Mouse (Mus musculus) limb, embryonic 12.5 days (tissue): ENCODE data around the gene Ablim1. TPM values are rescaled to one million over a fixed set of nuclear protein-coding genes. Genes with fewer than 3 reads are reported as not detected.

ENCODE experiments used
- ATAC-seq: fragments of 200-750 bp; cut with Nextera tagmentation; 2 replicates; pipeline ENCODE4 v1.8.0; 2017; ENCODE audit warnings: low read depth, moderate TSS enrichment; ENCODE audit not compliant: insufficient number of reproducible peaks, insufficient read depth, low FRiP score, low TSS enrichment
- H3K27ac ChIP-seq: fragments of 300-500 bp; sonication (generic); 2 replicates; pipeline ENCODE4 v1.5.1; 2016; ENCODE audit warnings: mild to moderate bottlenecking, moderate library complexity
- H3K27me3 ChIP-seq: fragments of 300-500 bp; sonication (generic); 2 replicates; pipeline ENCODE4 v1.6.1; 2016; ENCODE audit warnings: mild to moderate bottlenecking, moderate library complexity
- H3K36me3 ChIP-seq: fragments of 300-500 bp; sonication (generic); 2 replicates; pipeline ENCODE4 v1.6.1; 2016; ENCODE audit warnings: mild to moderate bottlenecking, moderate library complexity
- H3K4me1 ChIP-seq: fragments of 300-500 bp; sonication (generic); replicated peaks from 2 replicates; pipeline ENCODE4 v1.6.1; 2016
- H3K4me2 ChIP-seq: fragments of 300-500 bp; sonication (generic); 2 replicates; pipeline ENCODE4 v1.6.1; 2016; ENCODE audit warnings: mild to moderate bottlenecking, moderate library complexity
- H3K4me3 ChIP-seq: fragments of 300-500 bp; sonication (generic); replicated peaks from 2 replicates; pipeline ENCODE4 v1.5.1; 2016; ENCODE audit warnings: mild to moderate bottlenecking
- H3K9ac ChIP-seq: fragments of 300-500 bp; sonication (generic); replicated peaks from 2 replicates; pipeline ENCODE4 v1.6.1; 2016; ENCODE audit warnings: mild to moderate bottlenecking, moderate library complexity
- H3K9me3 ChIP-seq: fragments of 300-500 bp; sonication (generic); 2 replicates; pipeline ENCODE4 v1.6.1; 2016; ENCODE audit warnings: mild to moderate bottlenecking, moderate library complexity
- WGBS: fragments of 180-500 bp; shearing (Covaris S2); methylation state at CpG from one replicate; pipeline ENCODE4 v1.1.7; 2016; 5-methylcytosine and 5-hydroxymethylcytosine counted together
- polyA plus RNA-seq: library from polyadenylated mRNA; unstranded; fragments of >200 nt; fragmentation: Nextera tagmentation; extraction: Ambion mirVana; gene quantifications from 2 replicates; pipeline ENCODE4 v1.2.1, GENCODE M21; 2016

Gene Ablim1
- polyA plus RNA-seq, 1 experiment from 2014 or later: 22.1 TPM

DNA sequence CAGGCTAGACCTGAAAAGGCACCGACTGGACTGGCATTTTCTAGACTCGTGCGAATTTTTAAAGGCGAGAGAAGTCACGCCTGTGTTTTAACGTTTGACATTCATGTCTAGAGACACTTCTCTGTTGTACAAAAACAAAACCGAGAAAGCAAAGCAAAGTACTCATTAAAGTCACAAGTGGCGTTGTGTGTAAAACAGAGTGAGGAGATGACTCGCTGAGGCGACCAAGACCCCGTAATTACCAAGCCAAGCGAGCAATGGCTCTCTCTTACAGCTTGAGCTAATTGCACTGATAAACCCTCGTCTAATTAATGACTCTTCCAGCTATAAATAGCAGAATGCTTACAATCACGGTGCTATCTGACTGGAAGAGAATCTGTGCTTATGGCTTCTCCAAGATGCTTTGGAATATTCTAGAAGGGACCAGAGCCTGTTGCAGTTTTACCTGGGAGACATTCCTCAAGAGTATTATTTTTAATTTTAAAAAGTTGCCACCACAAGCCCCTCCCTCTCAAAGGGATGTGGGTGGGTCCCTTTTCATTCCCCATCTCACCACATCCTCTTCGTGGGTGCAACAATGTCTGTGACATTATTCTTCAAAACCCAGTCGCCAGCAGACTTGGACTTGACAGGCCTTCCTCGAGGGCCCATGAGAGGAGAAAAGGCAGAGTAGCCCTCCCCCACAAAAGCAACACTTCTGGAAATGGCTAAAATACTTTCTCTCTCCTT lies 232.1 kb downstream of the Ablim1 start:
- Histone ChIP-seq H3K27ac (no peak overlapping the region), H3K4me2 (no peak overlapping the region), H3K27me3 (peaks cover 3% of the 10 kb centered on the region; the same call in 1 of the 2 replicates), H3K9me3 (peaks cover 4% of the 10 kb centered on the region; the same call in 1 of the 2 replicates), H3K4me3 (no peak overlapping the region), H3K4me1 (peaks cover 30% of the 10 kb centered on the region), H3K36me3 (no peaks in the 10 kb centered on the region), H3K9ac (no peak overlapping the region)
- WGBS: 56% methylated on average over 17 of the region's 17 CpGs
- ATAC-seq: no peak

DNA sequence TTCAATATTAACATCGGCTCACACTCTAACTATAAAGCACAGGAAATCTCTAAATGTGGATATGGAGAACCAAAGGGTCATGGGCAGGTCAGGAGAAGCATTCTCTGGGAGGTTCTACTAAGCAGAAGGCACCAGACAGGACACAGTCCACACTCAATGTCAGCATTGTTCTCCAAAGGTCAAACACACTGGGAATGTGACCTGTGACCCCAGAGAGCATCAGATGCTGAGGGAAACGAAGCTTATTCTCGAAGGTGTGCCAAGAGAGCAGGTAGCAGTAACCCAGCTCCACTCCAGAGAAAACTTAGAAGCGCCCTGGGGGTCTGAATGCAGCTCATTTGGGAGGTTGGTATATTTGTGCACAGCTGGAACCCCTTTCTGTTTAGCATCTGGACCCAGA lies 233.2 kb downstream of the Ablim1 start:
- Histone ChIP-seq H3K4me3 (no peak overlapping the region), H3K36me3 (no peaks in the 10 kb centered on the region), H3K27me3 (peaks cover 8% of the 10 kb centered on the region), H3K9me3 (peaks cover 4% of the 10 kb centered on the region; the same call in 1 of the 2 replicates), H3K27ac (peak overlapping the region; percentile 42; the same call in 1 of the 2 replicates), H3K4me2 (no peak overlapping the region), H3K4me1 (peaks cover 31% of the 10 kb centered on the region), H3K9ac (no peak overlapping the region)
- 36% methylated on average over 4 of the region's 4 CpGs for WGBS
- no peak for ATAC-seq

DNA sequence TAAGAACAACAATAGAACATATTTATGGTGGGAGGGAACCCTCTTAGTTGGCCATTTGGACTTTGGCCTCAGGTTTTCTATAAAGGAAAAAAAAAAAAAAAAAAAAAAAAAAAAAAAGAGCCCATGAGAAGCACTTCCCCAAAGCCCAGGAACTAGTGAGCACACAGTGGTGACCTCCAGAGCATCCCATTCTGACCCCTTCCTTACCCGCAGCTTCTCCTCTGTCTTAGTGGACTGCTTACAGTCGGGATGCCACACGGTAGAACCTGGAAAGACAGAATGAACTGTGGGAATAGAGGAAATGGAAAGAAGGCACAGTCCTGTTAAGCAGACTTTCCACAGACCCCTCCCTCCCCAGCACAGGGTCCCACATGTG lies 235.1 kb downstream of the Ablim1 start:
- no peak overlapping the region for H3K9ac ChIP-seq
- WGBS: 92% methylated on average over 3 of the region's 3 CpGs
- peaks cover 16% of the 10 kb centered on the region for H3K27me3 ChIP-seq
- no peak overlapping the region for H3K4me3 ChIP-seq
- ATAC-seq: no peak
- no peaks in the 10 kb centered on the region for H3K9me3 ChIP-seq
- H3K36me3 ChIP-seq: no peaks in the 10 kb centered on the region
- H3K4me1 ChIP-seq: peaks cover 48% of the 10 kb centered on the region
- no peak overlapping the region for H3K4me2 ChIP-seq
- H3K27ac ChIP-seq: no peak overlapping the region

DNA sequence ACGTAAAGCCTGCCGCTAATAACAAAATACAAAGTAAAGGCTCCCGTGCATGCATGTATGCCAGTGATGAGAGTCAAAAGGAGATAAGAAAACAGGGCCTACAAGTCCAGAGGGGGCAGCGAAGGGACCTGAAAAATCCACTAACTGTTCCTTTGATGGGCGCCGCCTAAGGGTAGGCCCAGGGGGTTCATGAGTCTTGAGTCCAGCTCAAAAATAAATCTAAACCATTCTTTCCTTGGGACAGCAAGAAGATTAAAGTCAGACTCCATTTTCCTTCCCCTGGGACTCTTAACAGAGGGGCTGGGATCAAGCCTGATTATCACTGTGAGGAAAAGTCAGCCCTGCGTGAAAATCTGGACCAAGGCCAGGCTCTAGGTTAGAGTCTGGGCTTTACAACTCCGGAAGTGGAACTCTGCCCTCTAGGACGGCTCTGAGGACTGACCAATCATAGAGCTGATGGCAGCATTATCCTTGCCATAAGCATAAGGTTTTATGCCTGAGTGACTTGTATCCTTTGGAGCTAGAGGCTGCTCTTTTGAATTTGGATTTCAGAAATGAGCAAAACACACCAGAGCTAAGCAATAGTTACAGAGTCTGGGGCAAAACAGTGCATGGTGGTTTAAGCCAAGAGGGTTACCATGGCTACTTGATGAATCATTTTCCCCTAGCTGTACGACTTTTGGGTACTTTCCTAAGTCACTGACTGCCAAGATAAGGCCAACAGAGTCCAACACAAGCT lies 235.7 kb downstream of the Ablim1 start:
- H3K27ac ChIP-seq: peak overlapping the region; percentile 14; the same call in 1 of the 2 replicates

DNA sequence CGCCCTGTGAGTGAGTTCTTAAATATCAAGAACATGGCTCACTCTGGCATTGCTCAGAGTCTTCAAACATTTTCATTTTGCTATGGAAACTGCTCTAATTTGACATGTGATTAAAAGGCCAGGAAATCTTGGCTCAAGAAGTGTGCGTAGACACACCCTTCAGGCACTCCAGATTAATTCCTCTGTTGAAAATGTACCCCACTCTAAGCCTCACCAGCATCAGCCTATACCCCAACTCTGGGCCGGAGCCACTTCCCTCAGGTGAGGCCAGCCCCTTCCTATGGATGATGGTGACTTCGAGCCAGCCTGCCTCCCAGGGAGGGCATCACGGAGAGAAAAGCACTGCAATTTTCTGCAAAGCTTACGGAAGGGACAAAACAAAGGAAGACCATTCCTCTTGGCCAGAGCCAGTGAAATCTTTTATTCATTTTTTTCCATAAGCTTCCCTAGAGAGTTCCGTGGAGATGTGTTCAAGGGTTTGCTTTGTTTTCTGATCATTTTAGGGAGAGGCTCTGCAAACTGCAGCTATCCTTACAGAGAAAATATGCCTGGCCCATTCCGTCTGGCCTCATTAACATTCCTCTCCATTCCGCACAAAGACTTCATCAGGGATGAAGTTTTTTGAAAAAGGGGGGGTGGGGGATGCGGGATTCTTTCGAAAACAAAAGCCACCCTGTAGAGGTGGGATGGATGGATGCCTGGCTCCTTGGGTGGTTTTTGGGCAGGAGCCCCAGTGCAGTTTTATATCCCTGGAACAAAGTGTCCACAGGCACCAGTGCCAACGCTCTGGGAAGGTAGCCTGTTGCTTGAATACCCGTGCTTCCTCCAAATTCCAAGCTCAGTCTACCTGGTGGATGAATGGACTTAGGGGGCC lies 236.7 kb downstream of the Ablim1 start:
- Histone ChIP-seq H3K4me2 (no peak overlapping the region), H3K27ac (peak overlapping the region; percentile 64; the same call in 1 of the 2 replicates), H3K36me3 (no peaks in the 10 kb centered on the region), H3K27me3 (peaks cover 22% of the 10 kb centered on the region), H3K9me3 (no peaks in the 10 kb centered on the region), H3K4me3 (no peak overlapping the region), H3K4me1 (peaks cover 46% of the 10 kb centered on the region), H3K9ac (no peak overlapping the region)
- WGBS: 61% methylated on average over 13 of the region's 13 CpGs
- ATAC-seq: no peak

More for the DNA sequence above, 235.7 kb downstream of the Ablim1 start:
- peaks cover 48% of the 10 kb centered on the region for H3K4me1 ChIP-seq
- WGBS: 59% methylated on average over 10 of the region's 10 CpGs
- H3K9me3 ChIP-seq: no peaks in the 10 kb centered on the region
- H3K4me3 ChIP-seq: no peak overlapping the region
- no peaks in the 10 kb centered on the region for H3K36me3 ChIP-seq
- ATAC-seq: 0 out of 2 replicates have a peak, but pooled peaks have one; percentile 27
- no peak overlapping the region for H3K9ac ChIP-seq
- peaks cover 16% of the 10 kb centered on the region for H3K27me3 ChIP-seq
- H3K4me2 ChIP-seq: no peak overlapping the region

DNA sequence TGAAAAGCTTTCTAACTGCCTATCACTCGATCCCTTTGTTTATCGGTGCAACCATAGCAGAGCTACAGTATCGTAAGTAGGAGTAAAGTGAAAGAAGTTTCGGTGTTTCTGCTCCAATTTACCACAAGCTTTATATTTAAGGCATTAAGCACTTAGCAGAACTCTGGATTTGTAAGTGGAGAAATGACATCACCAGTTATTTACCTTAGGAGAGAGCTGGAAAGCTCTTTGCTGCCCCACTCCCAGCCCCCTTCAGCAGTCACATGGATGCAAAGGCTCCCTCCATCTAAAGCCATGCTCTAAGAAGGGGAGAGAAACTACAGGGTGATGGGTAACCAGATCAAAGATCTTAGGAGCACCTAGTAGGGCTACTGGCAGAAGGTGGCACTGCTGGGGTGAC lies 241.3 kb downstream of the Ablim1 start:
- no peak for ATAC-seq
- Histone ChIP-seq H3K27me3 (peaks cover 48% of the 10 kb centered on the region), H3K4me1 (peaks cover 29% of the 10 kb centered on the region), H3K9ac (no peak overlapping the region), H3K9me3 (no peaks in the 10 kb centered on the region), H3K36me3 (no peaks in the 10 kb centered on the region), H3K4me3 (no peak overlapping the region), H3K27ac (no peak overlapping the region), H3K4me2 (no peak overlapping the region)
- WGBS: 87% methylated on average over 4 of the region's 4 CpGs

DNA sequence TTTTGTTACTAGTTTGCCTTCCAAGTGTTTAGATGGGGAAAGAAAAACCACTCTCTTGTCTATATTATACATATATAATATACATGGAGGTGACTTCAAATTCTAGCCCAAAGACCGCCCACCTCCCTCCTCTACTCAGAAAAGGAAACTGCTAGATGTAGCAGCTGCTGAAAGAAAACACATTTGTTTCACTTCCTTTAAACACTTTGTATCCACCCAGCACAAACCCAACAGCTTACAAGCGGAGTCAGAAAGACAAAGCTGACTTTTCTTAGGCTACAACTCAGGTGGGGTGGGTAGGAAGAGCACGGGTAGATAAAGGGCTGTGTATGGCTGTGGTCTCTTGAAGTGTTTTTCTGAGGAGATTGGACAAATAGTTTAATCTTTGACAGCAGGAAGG lies 242.0 kb downstream of the Ablim1 start:
- no peak for ATAC-seq
- H3K36me3 ChIP-seq: no peaks in the 10 kb centered on the region
- no peak overlapping the region for H3K27ac ChIP-seq
- H3K4me1 ChIP-seq: peaks cover 22% of the 10 kb centered on the region
- no peaks in the 10 kb centered on the region for H3K9me3 ChIP-seq
- H3K9ac ChIP-seq: no peak overlapping the region
- H3K27me3 ChIP-seq: peaks cover 48% of the 10 kb centered on the region
- H3K4me3 ChIP-seq: no peak overlapping the region
- 77% methylated on average over 3 of the region's 3 CpGs for WGBS
- no peak overlapping the region for H3K4me2 ChIP-seq

DNA sequence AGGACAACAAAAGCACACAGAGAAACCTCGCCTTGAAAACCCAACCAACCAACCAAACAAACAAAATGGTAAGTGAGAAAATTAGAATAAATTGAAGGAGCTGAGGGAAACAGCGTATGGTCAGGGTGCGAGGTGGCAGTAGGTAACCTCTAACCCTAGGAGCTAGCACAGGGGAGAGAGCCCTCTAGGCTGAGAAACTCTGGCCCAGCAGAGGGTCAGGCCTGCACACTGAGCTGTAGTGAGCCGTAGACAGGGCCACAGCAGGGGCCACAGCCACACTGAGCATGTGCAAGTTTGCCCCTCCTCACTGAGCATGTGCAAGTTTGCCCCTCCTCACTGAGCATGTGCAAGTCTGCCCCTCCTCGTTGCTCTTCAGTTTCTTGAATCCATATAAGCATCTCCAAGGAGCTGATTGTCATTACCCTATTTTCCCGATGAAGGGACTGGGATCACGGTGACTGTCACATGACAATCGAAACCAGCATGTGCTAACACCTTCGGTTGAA lies 247.6 kb downstream of the Ablim1 start:
- Histone ChIP-seq H3K4me2 (no peak overlapping the region), H3K4me1 (0 out of 2 replicates have a peak, but pooled peaks cover 2% of the 10 kb centered on the region), H3K27ac (no peak overlapping the region), H3K4me3 (no peak overlapping the region), H3K27me3 (peaks cover 20% of the 10 kb centered on the region; the same call in 1 of the 2 replicates), H3K36me3 (no peaks in the 10 kb centered on the region), H3K9me3 (no peaks in the 10 kb centered on the region), H3K9ac (no peak overlapping the region)
- WGBS: 87% methylated on average over 9 of the region's 9 CpGs
- ATAC-seq: 0 out of 2 replicates have a peak, but pooled peaks have one; percentile 52

DNA sequence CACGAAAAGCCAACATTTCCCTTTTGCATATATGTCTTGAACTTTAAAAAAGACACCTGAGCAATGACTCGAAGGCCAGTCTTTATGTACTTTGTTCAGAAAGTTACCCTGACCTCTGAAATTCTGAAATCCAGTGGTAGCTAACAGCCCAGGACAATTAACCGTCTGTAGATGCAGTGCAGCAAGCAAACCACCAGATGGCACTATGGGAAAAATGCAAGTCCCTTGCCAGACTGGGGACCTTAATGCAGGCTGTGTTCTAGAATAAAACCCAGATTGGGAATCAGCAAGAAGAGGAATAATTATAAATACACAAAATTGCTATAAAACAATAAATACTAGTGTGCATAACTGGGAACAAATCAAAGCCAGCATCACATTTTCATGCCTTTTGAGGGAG lies 248.4 kb downstream of the Ablim1 start:
- Histone ChIP-seq H3K4me2 (no peak overlapping the region), H3K4me3 (no peak overlapping the region), H3K9me3 (no peaks in the 10 kb centered on the region), H3K27me3 (peaks cover 22% of the 10 kb centered on the region), H3K27ac (no peak overlapping the region), H3K9ac (no peak overlapping the region), H3K36me3 (no peaks in the 10 kb centered on the region), H3K4me1 (0 out of 2 replicates have a peak, but pooled peaks cover 2% of the 10 kb centered on the region)
- no peak for ATAC-seq
- WGBS: 30% methylated on average over 3 of the region's 3 CpGs

DNA sequence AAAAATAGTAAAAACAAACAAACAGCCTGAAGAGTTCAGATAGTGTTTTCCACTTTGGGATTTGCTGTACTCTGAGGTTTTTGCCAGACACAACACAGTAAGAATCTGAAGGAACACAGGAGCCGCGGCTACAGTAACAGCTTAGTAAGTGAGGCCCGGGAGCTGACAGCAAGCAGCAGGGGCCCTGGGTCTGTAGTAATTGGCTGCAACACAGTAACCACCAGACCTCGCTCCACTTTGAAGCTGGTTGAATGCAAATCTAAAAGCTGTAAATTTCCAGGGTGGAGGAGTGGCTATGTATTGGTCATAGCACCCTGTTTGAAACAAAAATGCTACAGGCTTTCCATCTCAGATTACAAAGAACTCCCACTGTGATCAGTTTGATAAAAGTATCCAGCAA lies 252.0 kb downstream of the Ablim1 start:
- 32% methylated on average over 4 of the region's 4 CpGs for WGBS
- Histone ChIP-seq H3K4me3 (no peak overlapping the region), H3K36me3 (peaks cover 4% of the 10 kb centered on the region), H3K4me2 (no peak overlapping the region), H3K4me1 (0 out of 2 replicates have a peak, but pooled peaks cover 9% of the 10 kb centered on the region), H3K9ac (no peak overlapping the region), H3K27me3 (peaks cover 4% of the 10 kb centered on the region; the same call in 1 of the 2 replicates), H3K9me3 (peaks cover 3% of the 10 kb centered on the region), H3K27ac (no peak overlapping the region)
- ATAC-seq: no peak
